Mouse (Mus musculus) left cerebral cortex, postnatal 36 days (tissue): ENCODE data around the gene Gm17490. TPM values are rescaled to one million over a fixed set of nuclear protein-coding genes. Genes with fewer than 3 reads are reported as not detected.

Experiments
- total RNA-seq, 2 experiments: library from RNA; stranded (reverse); gene quantifications; 2 replicates each; pipeline ENCODE4 v1.2.3; 2021

The Gm17490 gene
- total RNA-seq, 2 experiments from 2014 or later, result not detected

Other genes starting within 250 kb of the Gm17490 start
- gene Pfkfb3, start 72.2 kb downstream of the Gm17490 start, total RNA-seq, result 10 to 100 TPM; 25.0 to 32.4 TPM
- gene Rbm17, start 22.1 kb downstream of the Gm17490 start, total RNA-seq, result 10 to 100 TPM; 79.2 to 82.2 TPM
- gene Il2ra, start 16.5 kb upstream of the Gm17490 start, total RNA-seq, result under 1 TPM; 0.09 to 0.15 TPM
- 1 to 10 TPM; 4.7 to 9.4 TPM for gene Il15ra, start 79.0 kb upstream of the Gm17490 start, total RNA-seq
- gene Fbh1, start 151.3 kb upstream of the Gm17490 start, total RNA-seq, result 100 to 1,000 TPM; 108 to 121 TPM
- gene Ankrd16, start 151.6 kb upstream of the Gm17490 start, total RNA-seq, result 10 to 100 TPM; 56.6 to 72.9 TPM